Mouse (Mus musculus): ENCODE measurements at regions not wholly inside any gene's neighbourhood (a gene's known extent, or its start where the extent isn't known, plus 50 kb on each side); places are given as distances from the start of the nearest gene placed in this dataset.

GRCm38 (mm10) chr15:96521125-96521455 is 60.4 kb upstream of the Scaf11 start:
- DNase-seq (ENCODE audit: low spot score in 2 of 2): no peak

DNA sequence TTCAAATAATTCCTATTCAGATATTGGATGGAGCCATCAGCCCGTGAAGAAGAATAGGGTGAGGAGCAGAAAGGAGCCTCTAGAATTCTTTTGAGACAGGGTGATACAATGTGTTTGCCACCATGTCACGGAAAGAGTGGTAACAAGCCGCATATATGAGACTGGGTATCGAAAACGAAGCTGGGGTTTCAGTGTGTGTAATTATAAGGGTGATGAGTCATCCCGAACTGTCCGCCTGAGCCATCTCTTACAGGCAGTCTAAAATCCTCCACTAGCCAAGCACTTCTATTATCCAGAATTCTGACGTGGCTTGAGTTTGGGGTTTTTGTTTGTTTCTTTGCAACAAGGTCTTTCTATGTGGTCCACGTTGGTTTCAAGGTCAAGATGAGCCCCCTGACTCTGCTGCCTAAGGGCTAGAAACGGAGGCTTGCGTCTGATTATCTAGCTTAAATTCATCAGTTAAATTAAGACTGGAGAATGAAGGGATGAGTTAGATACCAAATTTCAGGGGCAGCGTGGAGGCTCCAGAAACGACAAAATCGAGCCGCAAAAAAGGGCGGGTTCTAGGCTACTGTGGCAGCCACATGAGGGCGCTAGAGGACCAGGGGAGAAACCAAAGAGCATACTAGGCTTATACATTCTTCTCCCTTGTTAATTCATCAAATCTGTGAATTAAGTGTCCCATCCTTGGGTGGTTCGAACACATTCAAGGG is 59.9 kb upstream of the Scaf11 start:
- peak; percentile 33 to 62 for DNase-seq (ENCODE audit: low spot score in 2 of 2)

DNA sequence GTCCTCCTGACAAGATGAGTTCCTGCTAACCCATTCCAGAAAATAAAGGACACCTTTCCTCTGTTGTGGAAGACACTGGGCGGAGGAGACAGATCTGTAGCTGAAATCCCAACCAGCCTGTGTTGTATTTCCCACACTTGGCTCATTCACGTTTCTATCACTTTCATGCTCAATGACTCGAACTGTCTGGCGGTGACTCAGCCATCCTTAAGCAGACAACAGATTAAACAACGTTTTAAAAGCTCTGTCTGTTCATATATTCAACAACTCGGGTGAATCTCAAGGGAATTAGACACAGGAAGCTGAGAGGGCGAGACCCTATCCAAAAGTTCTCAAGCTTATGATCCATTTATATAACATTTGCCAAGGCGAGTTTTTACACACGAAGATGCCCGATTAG is 57.5 kb upstream of the Scaf11 start:
- DNase-seq (ENCODE audit: low spot score in 2 of 2): no peak

- no peak for DNase-seq (ENCODE audit: low spot score in 2 of 2)
These were observed 55.0 kb upstream of the Scaf11 start for GRCm38 (mm10) chr15:96515620-96516019.

- peak in 1 of 2 experiments; percentile 7 for DNase-seq (ENCODE audit: low spot score in 2 of 2)
These were observed 52.0 kb upstream of the Scaf11 start for GRCm38 (mm10) chr15:96512636-96513035.

Data from left cerebral cortex, adult 18-20 months (tissue).